Mouse (Mus musculus): ENCODE data around the gene Mxd1. TPM values are rescaled to one million over a fixed set of nuclear protein-coding genes. Genes with fewer than 3 reads are reported as not detected.

The Mxd1 gene
- total RNA-seq, 4 experiments from 2014 or later: 8.5 to 14.1 (median 10.5) TPM

DNA sequence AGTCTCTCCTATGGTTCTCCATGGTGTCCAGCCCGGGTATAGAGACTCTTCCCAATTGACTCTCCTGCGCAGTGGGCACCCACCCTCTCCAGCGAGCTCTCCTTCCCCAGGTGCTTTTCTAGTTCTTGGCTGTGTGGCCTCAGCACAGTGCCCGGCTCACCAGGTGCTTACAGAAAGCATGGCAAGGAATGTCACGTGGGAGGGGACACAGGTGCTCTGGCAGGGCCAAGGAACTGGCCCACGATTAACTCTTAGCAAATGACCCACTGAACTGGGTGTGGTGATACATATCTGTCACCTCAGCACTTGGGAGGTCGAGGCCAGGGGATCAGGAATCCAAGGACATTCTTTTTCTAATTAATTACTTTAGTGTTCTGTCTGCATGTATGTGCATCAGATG lies 22.8 kb downstream of the Mxd1 start:
- no peak for DNase-seq

DNA sequence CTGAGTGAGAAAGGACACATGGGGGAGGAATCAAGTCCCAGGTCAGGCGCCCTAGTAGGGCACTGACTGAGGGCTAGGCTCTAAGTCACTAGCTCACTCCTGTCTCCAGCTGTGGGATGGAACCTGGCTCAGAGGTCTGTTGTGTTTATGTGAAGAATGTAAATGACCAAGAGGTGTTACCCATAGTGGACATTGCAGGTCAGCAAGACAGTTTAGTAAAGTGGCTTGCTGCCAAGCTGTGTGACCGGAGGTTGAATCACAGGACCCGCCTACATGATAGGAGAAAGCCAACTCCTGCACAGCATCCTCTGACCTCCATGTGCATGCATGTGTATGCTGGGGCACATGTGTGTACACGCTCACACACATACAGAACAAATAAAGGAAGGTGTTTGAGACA lies 23.4 kb downstream of the Mxd1 start:
- no peak for DNase-seq

DNA sequence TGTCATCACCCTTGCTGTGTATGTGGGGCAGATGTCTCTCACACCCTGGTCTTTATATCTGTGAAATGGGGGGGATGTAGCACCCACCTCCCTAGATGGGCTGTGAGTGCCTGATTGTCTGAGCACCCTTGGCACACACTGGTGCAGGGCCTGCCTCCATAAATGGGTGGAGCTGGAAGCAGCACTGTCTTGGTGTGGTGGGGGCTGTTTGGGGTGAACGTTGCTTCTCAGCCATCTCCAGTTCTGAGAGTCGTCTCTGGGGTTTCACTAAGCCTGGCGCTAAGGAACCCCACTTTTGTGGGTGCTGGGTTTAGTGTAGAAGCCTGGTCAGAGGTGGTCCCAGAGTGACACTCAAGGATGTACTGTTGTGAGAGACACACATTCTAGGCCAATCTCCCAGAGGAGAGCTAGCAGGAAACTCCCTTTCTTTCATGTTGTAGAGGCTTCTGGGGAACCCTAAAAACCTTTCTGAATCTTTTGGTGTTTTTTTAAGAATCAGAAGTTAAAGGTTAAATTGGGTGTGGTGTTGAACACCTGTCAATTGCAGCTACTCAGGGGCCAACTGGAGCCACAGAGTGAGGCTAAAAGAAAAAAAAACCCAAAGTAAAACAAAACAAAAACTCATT lies 24.1 kb downstream of the Mxd1 start:
- no peak for DNase-seq

DNA sequence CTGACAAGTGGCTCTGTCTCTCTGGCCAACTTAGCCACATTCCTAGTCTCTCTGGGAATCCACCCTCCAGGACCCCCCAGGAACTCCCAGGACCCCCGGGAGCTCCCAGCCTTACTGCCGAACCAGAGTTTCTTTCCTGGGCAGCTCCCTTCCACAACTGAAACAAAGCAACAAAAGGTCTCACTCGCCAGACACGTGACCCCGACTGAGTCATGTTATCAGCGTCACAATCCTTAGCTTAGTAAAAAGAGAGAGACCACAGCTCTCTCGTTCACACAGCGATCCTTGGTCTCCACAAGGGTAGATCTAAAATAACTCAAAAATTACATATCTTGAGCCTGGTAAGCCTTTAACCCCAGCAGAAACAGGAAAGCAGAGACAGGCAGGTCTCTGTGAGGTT lies 27.2 kb downstream of the Mxd1 start:
- no peak for DNase-seq

DNA sequence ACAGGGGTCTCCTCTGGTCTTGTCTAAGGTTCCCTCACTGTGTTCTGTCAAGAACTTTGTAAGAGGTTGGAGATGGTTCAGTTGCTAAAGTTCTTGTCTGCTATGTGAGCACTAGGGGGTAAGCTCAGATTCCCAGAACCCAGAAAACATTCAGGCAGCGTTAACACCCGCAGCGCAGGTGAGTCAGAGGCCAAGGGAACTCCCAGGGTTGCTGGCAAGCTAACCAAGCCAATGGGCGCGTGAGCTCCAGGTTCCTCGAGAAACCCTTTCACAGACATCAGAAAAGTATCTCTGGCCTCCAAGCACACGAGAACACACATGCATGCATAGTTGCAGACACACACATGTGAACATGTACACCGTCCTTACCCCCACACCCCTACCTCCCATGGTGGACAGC lies 28.2 kb downstream of the Mxd1 start:
- no peak for DNase-seq

DNA sequence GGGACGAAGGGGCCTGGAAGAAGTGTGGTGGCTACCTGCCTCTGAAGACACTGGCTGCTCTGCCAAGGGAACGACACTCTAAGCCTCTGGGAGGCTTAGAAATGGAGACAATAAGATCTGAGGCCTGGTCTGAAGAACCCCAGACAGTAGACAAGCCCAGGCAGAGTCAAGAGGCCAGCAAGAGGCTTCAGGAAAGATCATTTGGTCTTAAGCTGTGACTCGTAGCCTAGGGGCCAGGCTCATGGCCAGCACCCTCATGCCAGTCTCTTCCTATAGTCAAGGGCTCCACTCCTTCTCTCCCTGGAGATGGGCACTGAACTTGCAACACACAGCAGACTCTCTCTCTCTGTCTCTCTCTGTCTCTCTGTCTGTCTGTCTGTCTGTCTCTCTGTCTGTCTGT lies 28.8 kb downstream of the Mxd1 start:
- no peak for DNase-seq

DNA sequence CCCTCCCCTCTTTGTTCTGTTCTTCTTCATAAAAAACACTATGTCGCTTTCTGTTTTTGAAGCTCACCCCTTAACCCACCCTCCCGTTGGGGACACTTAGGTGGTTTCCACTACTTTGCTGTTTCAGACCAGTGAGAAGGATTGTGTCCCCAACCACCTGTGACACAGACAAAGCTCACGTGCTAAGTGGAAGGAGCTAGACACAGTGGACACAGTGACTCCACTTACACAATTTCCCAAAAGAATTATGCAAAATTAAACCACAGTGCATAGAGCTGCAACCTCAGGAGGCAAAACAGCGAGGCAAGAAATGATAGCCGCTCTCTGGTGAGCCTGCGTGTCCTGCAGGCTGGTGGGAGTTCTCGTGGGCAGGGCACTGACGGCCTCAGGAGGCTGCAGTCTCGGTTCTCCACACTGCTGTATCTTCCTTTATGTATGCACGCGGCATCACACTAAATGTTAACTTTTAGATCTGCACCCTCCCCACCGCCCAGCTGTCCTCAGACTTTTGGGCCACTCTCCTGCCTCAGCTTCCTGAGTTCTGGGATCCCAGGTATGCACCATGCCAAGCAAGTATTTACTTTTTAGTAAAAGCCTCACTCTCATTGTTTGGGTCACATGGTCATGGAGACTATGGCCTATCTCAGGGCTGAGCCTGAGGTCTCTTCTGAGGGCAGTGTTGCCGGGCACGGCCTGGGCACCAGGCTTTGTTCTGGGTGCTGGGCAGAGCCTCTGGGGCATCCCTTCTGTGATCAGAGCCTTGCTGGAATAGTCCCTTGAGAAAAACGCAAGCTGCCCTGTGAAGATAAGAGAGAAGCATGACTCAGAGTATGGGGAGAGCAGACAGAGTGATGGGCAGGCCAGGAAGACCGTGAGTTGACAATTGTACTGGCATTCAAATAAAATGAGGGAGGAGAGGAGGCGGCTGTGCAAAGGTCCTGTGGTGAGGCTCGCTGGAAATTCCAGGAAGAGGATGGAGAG lies 29.5 kb downstream of the Mxd1 start:
- no peak for DNase-seq

DNA sequence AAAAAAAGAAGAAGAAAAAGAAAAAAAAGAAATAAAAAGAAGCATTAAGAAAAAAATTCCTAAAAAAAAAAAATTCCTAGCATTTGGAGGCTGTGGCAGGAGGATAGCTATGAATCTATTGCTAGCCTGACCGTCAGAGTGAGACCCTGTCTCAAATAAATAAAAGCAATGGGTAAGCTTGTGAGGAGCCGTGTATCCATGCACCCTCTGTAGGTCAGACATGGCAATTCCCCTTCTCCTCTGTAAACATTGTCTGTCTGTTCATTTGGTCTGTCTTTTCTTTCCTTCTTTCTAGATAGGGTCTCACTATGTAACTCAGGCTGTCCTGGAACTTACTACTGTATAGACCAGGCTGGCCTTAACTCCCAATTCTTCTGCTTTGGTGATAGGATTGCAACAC lies 30.5 kb downstream of the Mxd1 start:
- no peak for DNase-seq

DNA sequence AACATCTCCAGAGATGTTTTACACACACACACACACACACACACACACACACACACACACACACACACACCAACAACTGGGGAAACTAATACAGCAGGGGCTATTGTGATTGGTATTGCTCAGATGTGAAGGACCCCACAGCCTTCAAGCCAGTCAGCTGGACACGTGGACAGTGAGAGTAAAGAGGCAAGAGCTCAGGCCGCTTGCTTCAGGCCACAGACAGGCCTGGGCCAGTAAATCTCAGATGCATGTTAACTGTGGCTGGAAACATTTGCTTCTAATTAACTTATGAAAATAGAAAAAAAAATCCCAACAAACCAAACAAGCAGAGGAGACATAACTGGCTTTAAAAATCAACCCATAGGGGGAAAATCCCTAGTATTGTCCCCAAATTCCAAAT lies 31.1 kb downstream of the Mxd1 start:
- no peak for DNase-seq

DNA sequence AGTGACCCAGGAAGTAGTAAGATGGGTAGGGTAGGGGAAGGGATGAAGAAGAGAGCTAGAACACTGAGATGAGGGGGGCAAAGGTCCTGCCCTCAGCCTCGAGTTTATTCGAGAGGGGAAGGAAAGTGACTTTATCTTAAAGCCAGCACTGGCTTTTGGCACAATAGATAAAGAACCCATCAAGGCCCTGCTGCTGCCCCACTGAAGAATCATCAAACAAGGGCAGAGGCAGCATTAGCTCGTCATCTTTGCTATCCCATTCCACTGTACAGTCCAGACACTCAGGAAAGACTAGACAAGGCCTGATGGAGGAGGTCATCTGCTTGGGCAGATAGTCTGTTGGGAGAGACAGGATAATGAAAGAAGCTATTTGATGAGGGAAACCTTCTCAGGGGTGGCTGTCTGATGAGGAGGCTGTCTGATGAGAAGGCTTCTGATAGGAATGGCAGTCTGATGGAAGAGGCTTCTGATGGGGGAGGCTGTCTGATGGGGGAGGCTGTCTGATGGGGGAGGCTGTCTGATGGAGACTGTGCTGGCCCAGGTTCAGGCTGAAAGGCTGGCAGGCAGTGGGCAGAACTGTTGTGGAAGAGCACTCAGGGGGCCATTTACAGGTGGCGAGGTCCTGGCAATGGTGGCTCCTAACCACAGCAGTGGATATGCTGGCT lies 31.7 kb downstream of the Mxd1 start:
- DNase-seq: no peak

DNA sequence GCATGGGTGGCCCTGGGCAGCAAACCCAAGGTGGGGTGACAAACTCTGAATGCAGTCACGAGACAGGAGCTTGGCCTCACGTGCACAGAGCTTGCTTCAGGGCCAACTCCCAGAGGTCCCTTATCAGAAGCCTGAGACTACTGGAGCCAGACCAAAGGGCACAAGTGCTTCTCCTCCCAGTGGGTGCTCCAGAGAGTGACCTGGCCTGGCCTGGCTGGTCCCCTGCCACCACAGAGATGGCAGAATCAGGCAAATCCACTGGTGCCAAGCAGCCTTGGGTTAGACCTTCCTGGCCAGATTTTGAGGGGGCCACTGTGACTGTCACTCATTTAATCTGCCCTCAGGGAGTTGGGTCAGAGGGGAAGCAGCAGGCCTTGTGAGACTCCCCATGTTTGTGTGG lies 32.5 kb downstream of the Mxd1 start:
- DNase-seq: peak; percentile 68

DNA sequence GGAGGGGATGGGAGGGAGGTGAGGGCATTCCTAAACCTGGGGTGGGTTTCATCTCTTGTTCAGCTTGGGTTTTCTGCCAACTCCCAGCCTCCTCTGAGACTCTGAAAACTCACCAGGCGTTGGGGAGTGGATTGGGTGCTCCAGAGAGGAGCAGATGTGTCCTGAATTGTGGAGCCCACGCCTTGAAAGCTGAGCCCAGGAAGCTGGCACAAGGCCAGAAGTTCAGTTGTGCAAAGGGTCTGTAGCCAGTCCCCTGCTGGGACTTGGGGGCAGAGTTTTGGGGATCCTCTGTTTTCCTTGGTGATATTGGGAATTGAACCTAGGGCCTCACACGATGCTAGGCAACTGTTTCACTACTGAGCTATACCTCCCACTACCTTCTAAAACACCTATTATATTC lies 38.8 kb downstream of the Mxd1 start:
- DNase-seq: no peak

DNA sequence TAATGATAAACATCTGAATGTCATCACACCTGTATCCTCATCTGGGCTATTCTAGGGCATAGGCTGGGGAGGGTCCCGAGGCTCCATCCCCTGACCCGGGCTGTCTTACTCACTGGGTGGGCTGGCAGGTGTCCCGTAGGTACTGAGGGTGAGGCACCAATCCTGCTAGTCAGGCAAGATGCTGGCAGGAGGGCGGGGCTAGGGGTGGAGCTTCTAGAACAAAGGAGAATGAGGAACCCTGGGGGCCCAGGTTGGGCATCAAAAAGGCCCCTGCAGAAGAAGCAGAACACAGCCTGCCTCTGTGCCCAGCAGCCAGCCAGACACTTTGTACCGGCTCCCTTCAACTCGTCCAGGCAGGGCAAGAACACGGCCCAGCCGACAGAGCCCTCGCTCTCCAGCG lies 41.0 kb downstream of the Mxd1 start, which contains the start of gene Asprv1:
Gene Asprv1 (plus strand): TSS at position 219 of the 400 bp plus-strand sequence.
- no peak for DNase-seq

DNA sequence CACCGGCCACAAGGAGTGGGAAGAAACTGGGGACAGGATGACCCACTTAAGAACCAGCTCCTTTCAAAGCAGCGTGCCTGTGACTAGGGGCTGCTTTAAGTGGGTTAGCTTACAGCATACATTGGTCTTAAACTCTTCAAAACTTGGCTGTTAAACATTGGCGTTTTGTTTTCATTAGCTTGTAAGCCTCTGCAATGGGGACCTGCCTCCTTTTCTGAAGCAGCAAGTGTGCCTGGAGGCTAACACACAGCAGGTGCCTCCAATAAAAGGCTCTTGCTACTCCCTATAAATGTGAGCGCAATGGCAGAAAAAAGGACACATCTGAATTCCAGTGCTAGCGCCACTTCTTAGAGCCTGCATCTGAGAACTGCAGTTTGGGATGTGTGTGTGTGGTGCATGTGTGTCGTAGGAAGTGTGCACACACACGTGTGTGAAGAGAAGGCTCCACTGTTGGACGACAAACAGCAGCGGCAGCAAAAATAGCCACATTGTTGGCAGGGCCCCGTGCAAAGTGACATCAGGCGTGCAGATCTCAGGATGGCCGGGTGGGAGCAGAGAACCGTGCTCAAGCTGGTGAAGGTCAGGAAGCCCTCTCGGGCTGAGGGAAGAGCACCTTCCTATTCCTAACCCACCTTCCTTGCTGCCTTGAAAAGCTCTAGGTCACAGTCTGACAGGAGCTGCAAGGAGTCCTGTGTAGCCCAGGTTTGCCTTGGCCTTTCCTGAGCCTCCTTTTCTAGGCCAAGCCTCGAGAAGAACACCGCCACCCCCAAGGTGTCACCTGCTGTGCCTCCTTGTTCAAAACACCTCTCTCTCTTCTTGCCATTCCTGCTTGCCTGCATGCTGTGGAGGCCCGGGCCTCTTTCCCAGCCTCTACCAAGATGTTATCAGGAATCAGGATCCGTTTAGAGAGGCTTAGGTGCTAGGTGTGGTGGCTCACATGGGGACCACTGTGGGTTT lies 44.6 kb downstream of the Mxd1 start:
- DNase-seq: no peak

DNA sequence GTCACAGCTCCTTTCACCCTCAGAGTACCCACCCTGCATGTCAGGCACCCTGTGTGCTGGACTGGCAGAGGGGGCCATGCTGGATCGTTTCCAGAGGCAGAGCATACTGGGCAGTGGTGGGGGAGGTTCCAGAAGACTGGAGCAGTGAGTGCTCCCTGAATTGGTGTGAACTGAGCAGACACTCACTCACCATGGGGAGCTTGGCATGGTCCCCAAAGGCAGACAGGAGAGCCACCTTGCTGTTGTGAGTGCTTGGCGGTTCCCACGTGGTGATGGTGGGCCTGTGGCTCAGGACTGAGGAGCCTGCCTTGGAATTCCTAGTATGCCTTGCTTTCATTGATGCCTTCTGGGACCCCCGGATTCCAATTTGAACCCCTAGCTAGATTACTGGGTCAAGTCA lies 45.8 kb downstream of the Mxd1 start:
- DNase-seq: no peak

DNA sequence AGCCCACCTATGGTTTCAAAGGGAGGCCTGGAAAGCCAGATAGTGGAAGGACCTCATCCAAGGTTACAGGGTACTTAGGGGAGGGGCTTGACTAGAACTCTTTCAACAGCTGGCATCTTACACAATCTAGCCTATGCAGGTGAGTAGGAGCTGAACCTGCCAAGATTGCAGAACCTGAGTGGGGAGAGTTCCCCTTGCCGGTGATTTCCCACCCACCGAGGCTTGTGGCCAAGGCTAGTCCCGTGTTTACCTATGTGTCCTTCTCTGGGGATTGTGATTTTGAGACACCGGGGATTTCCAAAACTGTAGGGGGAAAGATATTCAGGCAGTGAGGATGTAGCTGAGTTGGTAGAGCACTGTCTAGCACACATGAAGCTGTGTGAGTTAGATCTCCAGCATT lies 53.7 kb downstream of the Mxd1 start:
- no peak for DNase-seq

DNA sequence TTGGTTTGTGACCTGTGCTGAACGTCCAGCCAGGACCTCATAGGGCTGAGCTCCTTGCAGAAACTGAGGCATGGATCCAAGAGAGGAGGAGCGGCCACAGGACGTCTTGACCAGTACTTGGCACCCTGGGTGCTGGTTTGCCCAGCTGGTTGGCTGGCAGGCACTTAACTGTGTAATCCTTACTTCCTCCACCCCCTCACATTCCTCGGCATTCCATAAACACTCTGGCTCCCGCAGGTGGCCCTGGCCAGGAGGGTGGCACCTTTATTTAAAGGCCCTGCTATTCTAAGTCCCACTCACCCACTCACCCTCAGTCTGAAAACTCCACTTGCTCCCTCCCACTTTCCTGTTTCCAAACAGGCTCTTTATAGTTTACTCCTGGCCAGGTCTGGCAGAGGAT lies 58.2 kb downstream of the Mxd1 start:
- DNase-seq: no peak

DNA sequence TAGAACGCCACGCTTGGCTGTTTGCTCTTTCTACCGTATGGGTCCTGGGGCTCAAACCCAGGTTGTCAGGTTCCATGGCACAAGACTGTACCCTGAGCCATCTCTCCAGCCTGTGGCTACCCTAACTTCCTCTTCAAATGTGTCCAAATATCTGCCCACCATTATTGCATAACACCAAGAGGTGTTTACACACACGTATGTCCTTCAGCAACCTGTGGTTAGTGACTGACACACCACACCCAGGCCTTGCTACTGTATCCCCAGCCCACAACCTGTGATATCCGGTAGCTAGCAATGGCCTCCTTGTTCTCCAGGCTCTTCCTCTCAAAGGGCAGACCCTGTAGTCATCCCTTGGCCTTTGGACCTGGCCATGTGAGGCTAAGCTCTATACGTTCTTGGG lies 59.7 kb downstream of the Mxd1 start:
- DNase-seq: no peak

DNA sequence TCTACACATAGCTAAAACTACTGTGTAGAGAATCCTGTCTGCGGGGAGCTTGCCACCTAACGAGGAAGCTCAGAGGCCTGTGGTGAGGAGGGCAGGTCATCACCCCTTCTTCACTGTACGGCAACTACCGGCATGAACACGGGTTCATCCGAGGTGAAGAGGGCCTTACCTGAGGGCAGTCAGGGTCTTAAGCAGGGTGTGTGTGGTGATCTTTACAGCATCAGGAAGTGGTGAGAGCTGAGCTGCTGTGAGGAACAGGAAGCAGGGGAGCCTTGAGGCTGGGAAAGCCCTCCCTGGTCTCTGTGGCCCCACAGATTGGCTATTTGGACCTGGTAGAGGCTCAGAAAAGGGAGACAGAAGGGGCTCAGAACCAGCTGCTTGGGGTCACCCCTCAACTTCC lies 61.5 kb downstream of the Mxd1 start:
- no peak for DNase-seq

DNA sequence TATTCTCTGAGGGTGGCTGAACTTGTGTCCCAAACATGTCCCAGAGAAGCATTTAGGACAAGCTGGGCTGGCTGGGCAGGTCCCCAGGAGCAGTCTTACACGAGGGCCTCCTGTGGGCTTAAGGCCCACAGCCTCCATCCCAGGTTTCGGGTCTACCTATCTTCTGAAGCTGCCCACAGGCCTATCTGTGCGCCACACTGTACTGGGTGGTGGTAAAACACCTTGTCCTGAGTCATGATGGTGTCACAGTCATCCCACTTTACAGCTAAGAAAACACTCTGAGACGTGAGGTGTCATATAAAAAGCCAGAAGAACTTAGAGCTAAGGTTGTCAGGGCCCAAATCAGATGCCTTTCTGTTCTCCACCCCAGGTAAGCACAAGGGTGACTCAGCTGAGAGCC lies 62.7 kb downstream of the Mxd1 start:
- DNase-seq: no peak

DNA sequence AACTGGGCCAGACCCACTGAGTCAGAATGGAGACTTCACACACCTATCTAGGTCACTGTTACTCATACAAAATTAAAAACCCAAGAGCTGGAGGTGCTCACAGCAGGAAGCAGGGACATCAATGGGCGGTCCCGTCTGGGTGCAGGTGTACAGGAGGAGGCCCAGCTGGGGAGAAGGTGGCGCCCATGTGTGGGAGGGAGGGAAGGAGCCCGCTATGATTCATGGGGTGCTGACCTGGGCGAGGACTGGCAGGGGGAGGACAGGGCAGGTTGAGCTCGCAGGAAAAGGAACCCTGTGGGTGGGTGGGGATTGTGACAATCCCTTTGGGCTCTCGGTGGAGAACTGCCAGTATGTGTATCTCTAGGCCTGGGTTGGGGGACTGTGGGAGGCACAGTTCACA lies 63.7 kb downstream of the Mxd1 start:
- DNase-seq: no peak

DNA sequence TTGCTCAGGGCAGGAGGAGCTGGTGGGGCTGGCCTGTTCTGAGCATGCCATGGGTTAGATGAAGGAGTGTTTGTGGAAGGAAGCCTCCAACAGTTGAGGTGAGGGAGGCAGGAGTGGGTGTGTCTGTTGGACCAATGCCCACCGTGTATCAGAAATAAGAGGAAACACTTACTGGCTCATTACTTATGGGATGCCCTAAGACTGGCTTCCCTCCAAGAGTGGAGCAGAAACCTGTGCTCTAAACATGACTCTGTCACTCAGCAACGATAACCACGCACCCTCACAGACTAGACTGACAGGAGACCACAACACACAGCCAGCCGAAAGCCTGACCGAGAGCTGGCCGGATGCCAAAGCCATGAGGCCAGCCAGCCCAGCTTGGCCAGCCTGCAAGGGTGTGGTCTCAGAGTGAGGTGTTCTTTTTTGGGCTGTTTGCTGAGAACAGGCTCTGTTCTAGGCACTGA lies 69.0 kb downstream of the Mxd1 start:
- DNase-seq: peak; percentile 48

All from adrenal gland, adult 8-10 months (tissue).